Mouse (Mus musculus): ENCODE results near the gene Cma2. TPM values are rescaled to one million over a fixed set of nuclear protein-coding genes. Genes with fewer than 3 reads are reported as not detected.
A peak's percentile ranks its signal among the peaks of the same experiment; 100 is the strongest.
"Not testable (repeated sequence)": the region's sequence is repeated elsewhere in the genome, so short reads cannot be mapped to it uniquely, and the experiment has no call there.

The Cma2 gene
- polyA plus RNA-seq, 1 experiment from 2014 or later, result not detected

GRCm38 (mm10) chr14:55933586-55933985 lies 17.2 kb upstream of the Cma2 start:
- no peak overlapping the region for H3K9ac ChIP-seq (replicated peaks; ENCODE audit: low read length)
- no peaks in the 10 kb centered on the region for H3K9me3 ChIP-seq (replicated peaks; ENCODE audit: control insufficient read depth, low read length)
- WGBS, result 49% methylated on average over 7 of the region's 7 CpGs
- H3K36me3 ChIP-seq (replicated peaks; ENCODE audit: control insufficient read depth, insufficient read depth, low read depth, low read length), result no peaks in the 10 kb centered on the region
- no peak overlapping the region for H3K4me2 ChIP-seq (ENCODE audit: low read depth, low read length)
- no peak overlapping the region for H3K27ac ChIP-seq (replicated peaks; ENCODE audit: low read depth, low read length)
- H3K4me3 ChIP-seq (ENCODE audit: low read depth, low read length), result no peak overlapping the region
- ATAC-seq (replicated peaks; ENCODE audit: insufficient number of reproducible peaks, low FRiP score, low TSS enrichment, low read depth), result no peak
- DNase-seq (ENCODE audit: low spot score), result peak; percentile 32
- H3K27me3 ChIP-seq (ENCODE audit: control insufficient read depth, insufficient read depth, low read length), result no peaks in the 10 kb centered on the region
- H3K4me1 ChIP-seq (ENCODE audit: control insufficient read depth, insufficient read depth, low read length), result no peaks in the 10 kb centered on the region

GRCm38 (mm10) chr14:55940070-55940800 lies 10.5 kb upstream of the Cma2 start:
- ATAC-seq (replicated peaks; ENCODE audit: insufficient number of reproducible peaks, low FRiP score, low TSS enrichment, low read depth) (no peak), DNase-seq (ENCODE audit: low spot score) (peak; percentile 30)
- Histone ChIP-seq H3K4me1 (ENCODE audit: control insufficient read depth, insufficient read depth, low read length) (no peaks in the 10 kb centered on the region), H3K4me2 (ENCODE audit: low read depth, low read length) (no peak overlapping the region), H3K27me3 (ENCODE audit: control insufficient read depth, insufficient read depth, low read length) (no peaks in the 10 kb centered on the region), H3K36me3 (replicated peaks; ENCODE audit: control insufficient read depth, insufficient read depth, low read depth, low read length) (no peaks in the 10 kb centered on the region), H3K4me3 (ENCODE audit: low read depth, low read length) (no peak overlapping the region), H3K9ac (replicated peaks; ENCODE audit: low read length) (no peak overlapping the region), H3K27ac (replicated peaks; ENCODE audit: low read depth, low read length) (no peak overlapping the region), H3K9me3 (replicated peaks; ENCODE audit: control insufficient read depth, low read length) (no peaks in the 10 kb centered on the region)
- 54% methylated on average over 7 of the region's 7 CpGs for WGBS

DNA sequence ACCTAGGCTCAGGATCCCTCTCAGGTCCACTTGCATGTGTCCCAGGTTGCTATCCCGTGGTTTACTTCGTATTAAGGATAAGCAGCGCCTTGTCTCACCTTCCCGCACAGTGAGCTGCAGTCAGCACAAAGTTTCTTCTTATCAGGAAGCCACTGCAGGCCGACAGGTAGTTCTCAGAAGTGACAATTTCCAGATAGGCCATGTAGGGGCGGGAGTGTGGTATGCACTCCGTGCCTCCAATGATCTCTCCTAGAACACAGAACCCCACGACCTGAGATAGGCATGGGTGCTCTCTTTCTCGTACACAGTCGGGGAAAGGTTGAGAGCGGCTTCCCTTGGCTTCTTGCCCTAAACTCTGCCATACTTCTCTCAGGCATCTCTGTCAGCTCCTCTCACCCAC lies 7.2 kb upstream of the Cma2 start:
- no peak overlapping the region for H3K27ac ChIP-seq (replicated peaks; ENCODE audit: low read depth, low read length)
- DNase-seq (ENCODE audit: low spot score), result no peak
- WGBS, result 83% methylated on average over 11 of the region's 11 CpGs
- H3K36me3 ChIP-seq (replicated peaks; ENCODE audit: control insufficient read depth, insufficient read depth, low read depth, low read length), result no peaks in the 10 kb centered on the region
- H3K27me3 ChIP-seq (ENCODE audit: control insufficient read depth, insufficient read depth, low read length), result no peaks in the 10 kb centered on the region
- H3K4me2 ChIP-seq (ENCODE audit: low read depth, low read length), result no peak overlapping the region
- no peaks in the 10 kb centered on the region for H3K4me1 ChIP-seq (ENCODE audit: control insufficient read depth, insufficient read depth, low read length)
- H3K9me3 ChIP-seq (replicated peaks; ENCODE audit: control insufficient read depth, low read length), result no peaks in the 10 kb centered on the region
- no peak overlapping the region for H3K4me3 ChIP-seq (ENCODE audit: low read depth, low read length)
- ATAC-seq (replicated peaks; ENCODE audit: insufficient number of reproducible peaks, low FRiP score, low TSS enrichment, low read depth), result no peak
- H3K9ac ChIP-seq (replicated peaks; ENCODE audit: low read length), result no peak overlapping the region

DNA sequence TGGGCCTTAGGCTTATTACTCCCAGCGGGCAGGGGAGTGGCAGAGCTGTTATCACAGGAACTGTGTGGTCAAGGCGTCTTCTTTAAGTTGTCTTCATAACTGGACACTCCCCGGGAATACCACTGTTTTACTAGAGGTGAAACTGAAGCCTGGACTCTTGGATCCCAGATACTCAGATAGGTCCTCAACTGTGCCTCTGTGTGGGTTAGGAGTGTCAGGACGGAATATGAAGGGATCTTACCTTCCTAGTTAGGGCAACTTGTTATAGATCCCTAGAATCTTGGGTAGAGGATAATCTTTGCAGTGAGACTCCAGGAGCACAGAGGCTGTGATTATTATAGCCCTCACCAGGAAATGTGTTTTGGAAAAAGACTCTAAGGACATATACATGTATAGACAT lies 6.2 kb upstream of the Cma2 start, which contains the start of gene Cma1:
Gene Cma1, minus strand, starts transcription at position 101 of the 400 bp plus-strand sequence.
- no peak for DNase-seq (ENCODE audit: low spot score)
- H3K9me3 ChIP-seq (replicated peaks; ENCODE audit: control insufficient read depth, low read length), result no peaks in the 10 kb centered on the region
- H3K4me1 ChIP-seq (ENCODE audit: control insufficient read depth, insufficient read depth, low read length), result no peaks in the 10 kb centered on the region
- no peak within 1 kb of the TSS for H3K27ac ChIP-seq (replicated peaks; ENCODE audit: low read depth, low read length)
- H3K4me2 ChIP-seq (ENCODE audit: low read depth, low read length), result no peak within 1 kb of the TSS
- ATAC-seq (replicated peaks; ENCODE audit: insufficient number of reproducible peaks, low FRiP score, low TSS enrichment, low read depth), result no peak
- no peaks in the 10 kb centered on the region for H3K27me3 ChIP-seq (ENCODE audit: control insufficient read depth, insufficient read depth, low read length)
- H3K9ac ChIP-seq (replicated peaks; ENCODE audit: low read length), result no peak within 1 kb of the TSS
- H3K36me3 ChIP-seq (replicated peaks; ENCODE audit: control insufficient read depth, insufficient read depth, low read depth, low read length), result no peaks in the 10 kb centered on the region
- WGBS, result 87% methylated on average over 4 of the region's 4 CpGs
- no peak within 1 kb of the TSS for H3K4me3 ChIP-seq (ENCODE audit: low read depth, low read length)

DNA sequence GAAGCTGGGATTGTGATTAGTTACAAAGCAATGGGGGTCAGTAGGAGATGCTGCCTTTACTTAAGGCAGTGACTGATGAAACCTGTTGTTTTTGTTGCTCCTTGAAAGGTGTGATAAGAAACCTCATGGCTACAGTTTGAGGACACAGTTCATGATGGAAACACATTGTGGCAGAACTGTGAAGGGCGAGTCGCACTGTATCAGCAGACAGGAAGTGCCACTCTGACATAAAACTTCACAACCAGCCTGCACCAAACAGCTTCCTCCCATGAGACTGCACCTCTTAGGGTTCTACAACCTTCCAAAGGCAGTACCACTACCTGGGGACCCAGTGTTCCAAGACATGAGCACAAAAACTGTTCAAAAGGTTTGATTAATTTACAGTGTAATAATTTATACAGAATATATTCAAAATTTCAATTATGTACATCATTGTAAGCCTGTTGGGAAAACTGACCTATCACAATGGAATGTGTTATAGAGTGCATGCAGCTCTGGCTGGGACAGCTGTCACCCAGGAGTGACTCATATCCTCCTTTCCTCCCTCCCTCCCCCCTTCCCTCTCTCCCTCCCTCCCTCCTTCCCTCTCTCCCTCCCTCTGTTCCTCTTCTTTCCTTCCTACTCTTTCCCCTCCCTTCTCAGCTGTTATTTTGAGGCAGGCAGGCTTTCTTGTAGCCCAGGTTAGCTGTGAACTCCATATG lies 4.4 kb upstream of the Cma2 start:
- Histone ChIP-seq H3K27ac (replicated peaks; ENCODE audit: low read depth, low read length) (no peak overlapping the region), H3K4me3 (ENCODE audit: low read depth, low read length) (no peak overlapping the region), H3K27me3 (ENCODE audit: control insufficient read depth, insufficient read depth, low read length) (no peaks in the 10 kb centered on the region), H3K36me3 (replicated peaks; ENCODE audit: control insufficient read depth, insufficient read depth, low read depth, low read length) (no peaks in the 10 kb centered on the region), H3K4me1 (ENCODE audit: control insufficient read depth, insufficient read depth, low read length) (no peaks in the 10 kb centered on the region), H3K9me3 (replicated peaks; ENCODE audit: control insufficient read depth, low read length) (no peaks in the 10 kb centered on the region), H3K9ac (replicated peaks; ENCODE audit: low read length) (no peak overlapping the region), H3K4me2 (ENCODE audit: low read depth, low read length) (no peak overlapping the region)
- WGBS, result 73% methylated on average over 2 of the region's 2 CpGs
- DNase-seq (ENCODE audit: low spot score) (no peak), ATAC-seq (replicated peaks; ENCODE audit: insufficient number of reproducible peaks, low FRiP score, low TSS enrichment, low read depth) (no peak)

GRCm38 (mm10) chr14:55963263-55963662 lies 12.5 kb downstream of the Cma2 start:
- 5% methylated on average over 1 of the region's 1 CpGs for WGBS
- Histone ChIP-seq H3K9me3 (replicated peaks; ENCODE audit: control insufficient read depth, low read length) (no peaks in the 10 kb centered on the region), H3K27ac (replicated peaks; ENCODE audit: low read depth, low read length) (no peak overlapping the region), H3K36me3 (replicated peaks; ENCODE audit: control insufficient read depth, insufficient read depth, low read depth, low read length) (no peaks in the 10 kb centered on the region), H3K9ac (replicated peaks; ENCODE audit: low read length) (no peak overlapping the region), H3K4me2 (ENCODE audit: low read depth, low read length) (no peak overlapping the region), H3K27me3 (ENCODE audit: control insufficient read depth, insufficient read depth, low read length) (no peaks in the 10 kb centered on the region), H3K4me3 (ENCODE audit: low read depth, low read length) (no peak overlapping the region), H3K4me1 (ENCODE audit: control insufficient read depth, insufficient read depth, low read length) (no peaks in the 10 kb centered on the region)
- peak; percentile 22 for DNase-seq (ENCODE audit: low spot score)
- ATAC-seq (replicated peaks; ENCODE audit: insufficient number of reproducible peaks, low FRiP score, low TSS enrichment, low read depth), result no peak

DNA sequence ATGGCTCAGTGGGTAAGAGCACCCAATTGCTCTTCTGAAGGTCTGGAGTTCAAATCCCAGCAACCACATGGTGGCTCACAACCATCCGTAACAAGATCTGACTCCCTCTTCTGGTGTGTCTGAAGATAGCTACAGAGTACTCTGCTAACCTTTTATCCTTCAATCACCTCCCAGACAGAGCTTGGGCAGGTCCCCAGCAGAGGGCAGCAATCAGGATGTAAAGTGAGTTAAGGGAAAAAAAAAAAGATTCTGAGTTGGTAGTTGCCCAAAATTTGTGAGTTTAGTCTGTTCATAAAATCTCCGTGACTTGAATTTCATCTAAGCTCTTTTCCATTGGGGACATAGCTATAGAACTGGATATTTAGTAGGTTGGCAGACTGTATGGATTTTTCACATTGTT lies 13.1 kb downstream of the Cma2 start:
- WGBS, result 49% methylated on average over 2 of the region's 2 CpGs
- H3K27me3 ChIP-seq (ENCODE audit: control insufficient read depth, insufficient read depth, low read length); H3K9me3 ChIP-seq (replicated peaks; ENCODE audit: control insufficient read depth, low read length); H3K4me3 ChIP-seq (ENCODE audit: low read depth, low read length); H3K36me3 ChIP-seq (replicated peaks; ENCODE audit: control insufficient read depth, insufficient read depth, low read depth, low read length); ATAC-seq (replicated peaks; ENCODE audit: insufficient number of reproducible peaks, low FRiP score, low TSS enrichment, low read depth); H3K4me2 ChIP-seq (ENCODE audit: low read depth, low read length); H3K27ac ChIP-seq (replicated peaks; ENCODE audit: low read depth, low read length); H3K9ac ChIP-seq (replicated peaks; ENCODE audit: low read length); H3K4me1 ChIP-seq (ENCODE audit: control insufficient read depth, insufficient read depth, low read length): not testable (repeated sequence)
- peak; percentile 19 for DNase-seq (ENCODE audit: low spot score)

DNA sequence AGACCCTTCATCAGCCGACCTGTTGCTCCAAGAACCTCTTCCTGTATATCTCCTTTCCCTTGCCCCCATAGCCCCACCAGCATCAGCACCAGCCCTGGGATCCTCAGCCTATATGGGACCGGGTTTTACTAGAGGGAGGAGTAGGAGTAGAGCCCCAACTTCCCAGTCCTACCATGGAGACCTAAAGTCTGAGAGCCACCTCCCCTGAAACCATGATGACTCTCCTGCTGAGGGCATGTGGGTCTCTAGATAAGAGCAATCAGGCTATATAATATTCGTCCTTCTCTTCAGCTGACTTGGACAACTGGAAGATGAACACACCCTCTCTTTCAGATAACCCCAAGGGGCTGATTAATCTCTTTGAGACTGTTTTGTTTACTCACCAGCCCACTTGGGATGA lies 36.7 kb downstream of the Cma2 start:
- H3K4me3 ChIP-seq (ENCODE audit: low read depth, low read length); DNase-seq (ENCODE audit: low spot score); H3K4me1 ChIP-seq (ENCODE audit: control insufficient read depth, insufficient read depth, low read length); H3K9ac ChIP-seq (replicated peaks; ENCODE audit: low read length); H3K27me3 ChIP-seq (ENCODE audit: control insufficient read depth, insufficient read depth, low read length); H3K9me3 ChIP-seq (replicated peaks; ENCODE audit: control insufficient read depth, low read length); H3K36me3 ChIP-seq (replicated peaks; ENCODE audit: control insufficient read depth, insufficient read depth, low read depth, low read length); H3K27ac ChIP-seq (replicated peaks; ENCODE audit: low read depth, low read length); ATAC-seq (replicated peaks; ENCODE audit: insufficient number of reproducible peaks, low FRiP score, low TSS enrichment, low read depth); H3K4me2 ChIP-seq (ENCODE audit: low read depth, low read length): not testable (repeated sequence)
- WGBS, result 87% methylated on average over 1 of the region's 3 CpGs
